Mouse (Mus musculus): ENCODE measurements at regions not wholly inside any gene's neighbourhood (a gene's known extent, or its start where the extent isn't known, plus 50 kb on each side); places are given as distances from the start of the nearest gene placed in this dataset.

DNA sequence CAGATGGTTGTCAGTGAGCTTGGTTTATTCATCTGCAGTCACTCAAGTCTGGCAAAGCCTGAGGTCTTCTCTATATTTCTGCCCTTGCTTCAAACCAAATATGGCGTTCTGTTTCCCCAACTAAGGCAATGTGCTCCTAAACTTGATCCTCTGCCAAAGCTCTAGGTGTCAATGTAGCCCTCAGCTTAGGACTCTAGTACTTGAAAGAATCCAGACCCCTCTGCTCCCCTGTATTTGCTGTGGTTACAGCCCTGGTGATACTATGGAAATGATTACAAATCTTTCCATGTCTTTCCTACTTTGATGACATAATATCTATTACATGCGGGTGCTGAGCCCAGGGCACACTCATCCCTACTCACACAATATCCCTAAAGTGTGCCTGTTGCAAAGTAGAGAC lies 672.9 kb upstream of the Tbl1xr1 start:
- DNase-seq: no peak

DNA sequence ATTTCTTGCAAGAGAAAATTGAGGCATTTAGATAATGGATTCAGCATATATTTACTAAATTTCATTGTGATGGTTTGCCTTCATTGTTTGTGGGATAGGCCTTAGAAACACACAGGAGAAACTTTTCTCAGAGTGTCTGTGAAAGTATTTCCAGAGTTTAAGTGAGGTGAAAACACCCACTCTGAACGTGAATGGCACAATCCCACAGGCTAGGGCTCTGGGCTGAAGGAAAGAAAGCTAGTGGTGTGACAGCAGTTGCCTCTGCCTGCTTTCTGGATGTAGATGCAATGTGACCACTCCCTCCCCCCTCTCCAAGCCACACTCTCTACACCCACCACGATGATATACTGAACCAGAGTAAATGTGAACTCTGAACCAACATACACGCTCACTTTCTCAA lies 672.4 kb upstream of the Tbl1xr1 start:
- DNase-seq: no peak

DNA sequence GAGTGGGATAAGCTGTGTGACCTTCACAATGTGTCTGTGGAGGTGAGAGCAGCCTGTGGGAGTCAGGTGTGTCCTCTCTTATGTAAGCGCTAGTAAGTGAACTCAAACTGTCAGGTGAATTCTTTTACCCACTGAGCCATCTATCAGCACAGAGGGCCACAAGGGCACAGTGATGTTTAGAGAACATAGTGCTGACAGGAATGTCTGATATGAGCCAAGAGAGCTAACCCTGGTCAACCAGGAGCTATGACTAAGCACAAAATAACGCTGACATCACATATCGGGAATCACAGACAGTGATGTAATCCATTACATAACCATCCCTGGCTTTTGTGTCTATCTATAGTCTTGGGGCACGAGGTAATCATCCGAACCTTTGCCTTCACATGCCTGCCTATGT lies 669.4 kb upstream of the Tbl1xr1 start:
- no peak for DNase-seq

DNA sequence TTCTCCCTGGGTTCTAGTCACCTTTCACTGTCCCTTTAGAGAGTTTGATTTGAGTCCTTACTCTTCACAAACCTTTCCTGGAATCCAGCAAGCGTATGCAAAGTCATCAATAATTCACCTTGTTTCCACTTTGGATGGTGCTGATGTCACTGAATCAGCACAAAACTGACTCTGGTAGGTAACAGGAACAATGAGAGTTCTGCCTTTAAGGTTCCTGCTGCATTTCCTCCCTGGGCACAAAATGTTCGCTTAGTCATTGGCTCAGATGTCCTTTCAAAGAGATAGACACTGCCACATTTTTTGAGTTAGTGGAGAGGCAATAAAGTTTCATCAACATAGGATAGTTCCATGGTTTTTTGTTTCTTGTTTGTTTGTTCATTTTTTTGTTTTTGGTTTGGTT lies 664.4 kb upstream of the Tbl1xr1 start:
- DNase-seq: no peak

DNA sequence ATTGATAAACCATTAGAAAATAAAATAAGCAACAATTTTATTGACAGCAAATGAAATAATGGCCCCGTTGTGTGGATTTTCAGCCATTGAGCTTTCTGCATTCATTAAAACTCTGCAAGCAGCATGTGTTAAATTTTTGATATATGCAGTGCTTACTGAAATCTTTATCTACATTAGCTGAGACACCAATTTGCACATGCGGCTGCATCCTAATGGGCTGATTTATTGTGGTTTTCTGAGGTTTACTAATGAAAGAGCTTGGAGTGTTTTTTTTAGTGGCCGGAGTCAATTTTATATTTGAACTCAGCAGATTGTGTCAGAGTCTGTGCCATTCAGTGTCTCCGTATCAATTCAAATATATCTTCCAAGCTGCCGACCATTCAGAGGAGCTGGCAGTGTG lies 653.3 kb upstream of the Tbl1xr1 start:
- no peak for DNase-seq

DNA sequence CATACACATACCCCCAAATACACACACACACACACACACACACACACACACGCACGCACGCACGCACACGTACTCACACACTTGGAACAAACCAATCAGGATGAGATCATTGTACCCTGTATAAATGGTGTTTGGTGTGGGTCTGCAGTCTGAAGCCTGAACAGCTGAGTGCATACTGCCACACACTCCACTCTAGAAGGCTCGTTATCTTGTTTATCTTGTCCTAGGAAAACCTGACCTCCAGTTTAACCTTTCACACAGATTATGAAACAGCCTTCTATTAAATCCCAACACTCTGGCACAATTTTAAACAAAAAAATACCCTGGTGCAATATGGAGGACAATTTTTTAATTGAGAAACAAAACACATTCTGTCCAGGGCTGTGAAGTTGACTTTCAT lies 649.9 kb upstream of the Tbl1xr1 start:
- DNase-seq: no peak

DNA sequence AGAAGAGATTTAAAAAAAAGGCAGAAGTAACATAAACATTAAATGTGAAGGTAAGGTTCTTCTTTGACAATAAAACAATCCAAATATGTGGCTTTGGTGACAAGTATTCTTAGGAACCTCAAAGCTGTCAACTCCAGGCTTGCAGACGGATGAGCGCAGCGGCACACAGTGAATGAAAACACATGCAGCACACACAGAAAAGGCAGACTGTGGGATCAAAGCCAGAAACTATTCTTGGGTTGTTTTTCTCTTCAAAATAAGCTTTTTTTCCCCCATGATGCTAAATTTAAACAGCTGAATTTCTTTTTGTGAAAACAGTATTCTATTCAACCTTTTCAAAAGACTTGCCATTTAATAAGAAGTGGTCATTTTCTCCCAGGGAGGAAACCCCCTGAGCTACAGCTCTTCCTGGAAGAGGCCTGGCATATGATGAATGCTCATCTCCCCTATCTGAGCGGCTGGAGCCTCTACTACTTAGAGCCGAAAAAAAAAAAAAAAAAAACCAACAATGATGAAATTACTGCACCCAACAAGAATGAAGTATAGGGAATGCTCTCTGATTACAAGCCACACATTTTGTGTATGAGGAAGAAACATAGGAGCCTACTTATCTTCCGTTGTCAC lies 648.9 kb upstream of the Tbl1xr1 start:
- peak in 1 of 2 experiments; percentile 10 for DNase-seq

DNA sequence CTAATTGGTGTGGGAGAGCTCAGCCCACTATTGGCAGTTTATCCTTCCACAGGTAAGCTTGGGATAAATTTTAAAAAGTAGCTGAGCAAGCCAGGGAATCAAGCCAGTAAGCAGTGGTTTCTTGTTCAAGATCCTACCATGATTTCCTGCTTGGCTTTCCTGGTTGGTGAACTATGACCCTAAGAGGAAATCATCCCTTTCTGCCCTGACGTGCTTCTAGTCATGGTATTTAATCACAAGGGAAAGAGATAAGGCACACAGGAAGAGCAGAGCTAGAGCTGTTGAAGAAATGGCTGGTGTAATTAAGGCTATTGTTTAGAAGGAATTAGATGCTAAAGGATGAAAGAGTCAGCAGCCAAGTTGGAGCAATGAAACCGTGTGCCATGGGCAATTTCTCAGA lies 648.3 kb upstream of the Tbl1xr1 start:
- no peak for DNase-seq

DNA sequence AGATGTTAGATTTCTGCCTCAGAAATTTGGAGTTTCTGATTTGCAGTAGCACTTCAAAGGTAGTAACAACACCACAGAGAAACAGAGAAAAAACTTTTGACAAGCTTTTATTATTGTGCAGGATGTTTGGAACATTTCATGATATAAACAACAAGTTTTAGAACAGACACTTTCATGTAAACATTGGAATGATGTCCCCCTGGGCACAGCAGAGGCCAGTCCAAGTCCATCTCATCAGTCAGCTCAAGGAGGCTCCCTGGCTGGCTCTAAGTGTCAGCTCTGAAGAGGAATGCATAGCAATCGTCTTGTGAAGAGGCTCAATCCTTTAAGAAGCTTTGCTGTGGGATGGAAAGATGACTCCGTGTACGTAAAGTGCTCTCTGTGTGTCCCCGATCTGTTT lies 612.2 kb upstream of the Tbl1xr1 start:
- DNase-seq: no peak

DNA sequence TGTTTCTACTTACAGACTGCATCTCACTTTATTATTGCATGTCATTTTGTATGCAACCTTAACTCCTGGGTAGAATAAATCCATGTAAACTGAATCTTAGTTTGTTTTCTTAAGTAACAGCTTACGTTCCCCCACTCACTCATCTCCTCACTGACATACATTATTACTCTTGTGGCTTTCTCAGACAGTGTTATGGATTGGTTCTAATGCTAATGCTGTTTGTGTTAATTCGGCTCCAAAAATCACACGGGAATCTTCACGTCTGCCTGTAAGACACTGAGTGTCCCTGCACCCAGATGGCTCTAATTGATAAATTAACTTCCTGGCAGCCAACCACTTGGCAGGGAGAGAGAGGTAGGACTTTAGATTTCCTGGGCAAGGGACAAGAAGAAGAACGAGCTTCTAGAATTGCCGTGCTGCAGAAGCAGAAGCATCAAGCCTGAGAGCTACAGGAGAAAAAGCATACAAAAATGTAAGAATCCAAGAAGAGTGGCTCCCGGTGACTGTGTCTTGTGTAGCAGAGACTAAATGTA lies 610.3 kb upstream of the Tbl1xr1 start:
- peak; percentile 39 to 55 for DNase-seq

DNA sequence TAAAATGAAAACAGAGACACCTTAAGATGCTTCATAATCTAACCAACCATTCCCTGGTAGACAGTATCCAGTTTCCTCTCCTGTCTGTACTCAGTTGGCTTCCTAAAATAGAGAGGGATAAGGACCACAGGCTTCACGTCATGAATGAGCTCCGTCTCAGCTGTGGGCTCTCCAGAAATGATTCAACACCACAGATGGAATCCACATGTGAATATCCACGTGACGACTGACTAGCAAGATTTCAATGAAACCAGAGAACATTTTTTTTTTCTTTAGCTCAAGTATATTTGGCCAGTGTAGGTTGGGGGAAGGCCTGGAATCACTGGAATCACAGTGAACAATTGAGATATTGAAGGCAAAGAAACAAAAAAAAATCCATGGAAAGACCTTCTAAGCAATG lies 599.1 kb upstream of the Tbl1xr1 start:
- DNase-seq: no peak

DNA sequence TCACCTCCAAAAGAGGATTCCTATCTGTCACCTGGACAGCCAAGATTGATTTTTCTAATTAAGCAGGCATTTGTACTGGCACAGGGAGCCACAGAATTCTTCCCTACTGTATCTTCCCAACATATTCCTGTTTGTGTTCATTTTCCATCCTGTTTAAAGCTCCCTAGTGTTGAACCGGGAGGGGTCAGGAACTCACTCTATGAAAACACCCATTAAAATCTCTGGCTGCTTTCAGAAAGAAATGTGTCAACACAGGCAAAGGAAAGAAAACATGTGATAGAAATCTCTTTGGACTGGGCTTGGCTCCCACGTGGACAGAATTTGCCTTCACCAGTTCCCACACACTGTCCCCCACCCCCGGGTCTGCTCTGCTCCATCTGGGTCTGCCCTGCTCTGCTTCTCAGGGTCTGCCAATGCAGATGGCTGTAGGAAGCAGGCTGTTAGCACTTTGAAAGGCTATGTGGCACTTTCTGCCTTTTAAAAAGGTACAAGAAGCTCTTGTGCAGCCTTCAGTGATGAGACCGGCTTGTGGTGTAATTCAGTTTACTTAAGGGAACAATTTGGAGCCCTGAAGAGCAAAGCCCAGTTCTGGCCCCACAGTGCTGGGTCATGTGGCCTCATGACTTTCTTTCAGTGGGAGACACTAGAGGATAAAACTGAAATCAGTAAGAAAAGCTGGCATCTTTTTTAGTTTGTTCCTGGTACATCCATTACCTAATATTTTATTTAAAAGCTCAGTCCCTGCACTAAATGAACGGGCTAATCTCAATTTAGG lies 597.2 kb upstream of the Tbl1xr1 start:
- peak; percentile 14 to 25 for DNase-seq

DNA sequence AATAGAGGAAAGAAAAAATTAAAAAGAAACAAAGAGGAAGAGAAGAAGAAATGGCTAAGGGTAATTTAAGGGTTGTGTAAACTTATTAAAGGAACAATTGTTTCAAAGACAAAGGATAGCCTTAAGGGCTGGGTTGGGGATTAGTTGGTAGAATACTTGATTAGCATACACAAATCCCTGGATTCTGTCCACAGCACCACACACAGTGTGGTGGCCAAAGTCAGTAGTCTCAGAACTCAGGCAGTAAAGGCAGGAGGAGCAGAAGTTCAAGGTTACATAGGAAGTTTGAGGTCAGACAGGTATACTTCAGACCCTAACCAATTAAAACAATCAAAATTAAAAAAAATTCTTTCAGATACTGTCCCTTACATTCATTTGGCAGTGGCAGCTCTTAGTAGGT lies 596.6 kb upstream of the Tbl1xr1 start:
- no peak for DNase-seq

DNA sequence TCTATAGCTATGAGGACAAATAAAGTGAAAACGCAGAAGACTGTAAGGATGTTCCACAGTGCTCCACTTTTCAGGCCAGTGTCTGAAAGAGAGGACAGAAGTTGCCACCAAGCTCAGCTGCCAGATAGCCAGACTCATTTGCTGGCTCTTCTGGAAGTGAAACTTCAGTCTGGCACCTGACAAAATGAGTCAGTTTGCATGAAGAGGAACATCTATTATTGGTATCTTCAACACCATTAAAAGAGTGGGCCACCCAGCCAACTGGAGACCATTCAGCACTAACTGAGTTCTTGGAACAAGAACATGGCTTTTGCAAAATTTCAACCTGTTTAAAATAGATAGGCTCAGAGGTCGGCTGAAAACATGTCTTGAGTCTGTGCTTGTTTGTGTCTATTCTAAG lies 592.4 kb upstream of the Tbl1xr1 start:
- no peak for DNase-seq

DNA sequence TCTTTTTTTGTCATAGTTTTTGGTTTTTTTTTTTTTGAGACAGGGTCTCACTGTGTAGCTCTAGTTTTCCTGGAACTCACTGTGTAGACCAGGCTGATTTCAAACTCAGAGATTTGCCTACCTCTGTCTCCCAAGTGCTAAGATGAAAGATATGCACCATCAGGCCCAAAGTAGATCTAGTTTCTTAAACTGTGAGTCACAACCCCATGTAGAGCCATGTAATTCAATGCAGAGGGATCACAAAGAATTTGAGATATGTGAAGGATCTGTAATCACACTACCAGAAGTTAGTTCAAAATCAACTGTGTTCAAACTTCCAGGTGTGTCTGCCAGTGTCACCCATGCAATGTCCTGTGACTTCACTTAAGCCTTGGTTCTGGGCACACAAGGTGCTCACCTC lies 591.0 kb upstream of the Tbl1xr1 start:
- no peak for DNase-seq

DNA sequence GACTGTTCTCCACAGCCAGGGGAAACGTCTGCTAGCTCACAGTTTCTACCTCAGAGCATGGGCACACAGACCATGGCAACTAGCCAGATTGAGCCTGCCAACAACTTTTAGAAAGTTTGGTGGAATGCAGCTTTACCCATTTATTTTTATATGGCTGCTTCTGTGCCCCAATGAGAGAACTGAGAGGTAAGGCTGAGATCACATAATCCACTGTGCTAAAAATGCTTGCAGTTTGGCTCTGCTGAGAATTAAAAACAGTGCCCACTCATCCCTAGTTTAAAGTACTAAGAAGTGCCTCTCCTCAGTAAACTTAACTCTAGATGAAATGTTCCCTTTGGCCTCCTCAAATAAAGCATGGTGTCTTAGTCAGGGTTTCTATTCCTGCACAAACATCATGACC lies 586.9 kb upstream of the Tbl1xr1 start:
- no peak for DNase-seq

DNA sequence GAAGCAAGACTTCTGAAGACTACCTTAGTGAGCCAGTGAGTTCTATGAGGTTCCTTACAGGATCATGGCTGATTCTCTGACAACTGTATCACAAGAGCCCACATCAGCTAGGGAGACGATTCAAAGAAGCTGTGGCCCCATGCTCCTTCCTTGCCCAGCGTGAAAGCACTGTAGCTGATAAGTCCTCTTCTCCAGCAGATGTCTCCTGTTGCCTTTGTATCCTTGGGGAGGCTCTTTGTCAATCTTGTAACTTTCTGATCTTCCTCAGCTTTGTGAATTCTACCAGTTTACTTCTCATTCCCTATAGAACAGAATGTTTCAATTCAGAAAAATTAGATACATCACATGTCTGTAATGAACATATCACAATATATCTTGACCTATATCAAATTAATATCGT lies 584.0 kb upstream of the Tbl1xr1 start:
- DNase-seq: no peak

DNA sequence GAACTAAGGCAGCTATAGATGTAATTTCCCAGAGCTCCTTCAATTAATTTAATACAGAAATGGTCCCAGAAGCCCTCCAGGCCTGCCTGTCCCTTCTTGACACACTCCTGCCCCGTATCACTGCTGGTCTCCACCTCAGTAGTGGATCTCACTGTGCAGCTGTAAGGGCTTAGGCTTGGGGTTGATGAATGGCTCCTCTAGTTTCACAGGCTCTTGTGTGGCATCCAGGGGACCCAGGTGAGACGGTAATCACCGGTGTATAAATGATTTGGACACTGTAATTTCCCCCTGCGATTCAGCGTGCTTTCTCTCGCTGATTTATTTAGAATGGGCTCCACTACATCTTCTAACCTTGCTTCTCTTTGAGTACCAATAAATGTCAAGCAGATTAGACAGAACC lies 583.1 kb upstream of the Tbl1xr1 start:
- no peak for DNase-seq

DNA sequence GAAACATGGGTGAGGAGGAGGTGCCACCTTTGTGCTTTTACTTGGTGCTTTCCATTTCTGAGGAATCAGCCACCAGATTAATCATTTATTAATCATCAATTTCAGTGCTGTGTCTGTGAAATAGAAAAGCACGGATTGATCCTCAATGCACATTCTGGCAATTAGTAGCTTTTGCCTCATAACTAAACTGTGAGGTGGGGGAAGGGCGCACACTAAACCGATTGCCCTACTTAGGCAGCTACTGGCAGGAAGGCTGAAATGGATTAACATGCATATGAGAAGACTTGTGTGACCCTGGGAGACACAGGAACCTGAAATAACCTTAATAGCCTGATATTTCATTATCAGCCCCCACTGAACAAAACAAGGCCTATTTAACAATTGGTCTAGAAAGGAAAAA lies 581.5 kb upstream of the Tbl1xr1 start:
- DNase-seq: peak in 1 of 2 experiments; percentile 37

DNA sequence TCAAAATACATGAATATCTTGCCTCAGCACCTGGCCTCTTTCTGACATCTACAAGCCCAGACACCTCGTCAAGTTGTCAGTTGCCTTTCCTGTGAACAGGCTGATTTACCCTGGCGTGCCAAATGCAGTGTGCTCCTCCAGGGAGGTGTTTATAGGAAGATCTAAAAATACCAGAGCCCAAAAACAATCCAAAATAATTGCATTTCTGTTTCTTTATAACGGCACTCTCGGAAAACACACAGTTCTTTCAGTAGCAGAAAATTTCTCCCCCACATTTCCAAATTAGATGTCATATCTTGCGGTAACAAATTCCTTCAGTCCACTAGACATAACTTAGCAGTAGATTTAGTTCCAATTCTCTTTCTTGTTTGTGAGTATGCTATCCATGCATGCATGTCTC lies 580.8 kb upstream of the Tbl1xr1 start:
- no peak for DNase-seq

DNA sequence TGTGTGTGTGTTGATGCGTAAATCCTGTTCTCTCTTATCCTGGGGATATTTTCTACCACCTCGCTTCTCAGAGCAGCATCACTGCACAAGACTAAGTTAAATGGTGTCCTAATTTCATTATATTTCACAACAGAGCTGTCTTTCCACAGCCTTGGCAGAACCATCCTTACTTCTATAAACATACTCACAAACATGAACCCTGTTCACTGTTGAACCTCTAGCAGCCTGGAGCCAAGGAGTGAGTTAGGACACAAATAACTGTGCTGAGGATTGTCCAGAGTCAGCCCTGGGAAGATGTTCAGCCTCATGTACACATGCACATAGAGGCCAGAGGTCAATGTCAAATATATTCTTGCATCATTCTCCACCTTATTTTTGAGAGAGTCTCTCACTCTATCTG lies 580.3 kb upstream of the Tbl1xr1 start:
- DNase-seq: no peak

DNA sequence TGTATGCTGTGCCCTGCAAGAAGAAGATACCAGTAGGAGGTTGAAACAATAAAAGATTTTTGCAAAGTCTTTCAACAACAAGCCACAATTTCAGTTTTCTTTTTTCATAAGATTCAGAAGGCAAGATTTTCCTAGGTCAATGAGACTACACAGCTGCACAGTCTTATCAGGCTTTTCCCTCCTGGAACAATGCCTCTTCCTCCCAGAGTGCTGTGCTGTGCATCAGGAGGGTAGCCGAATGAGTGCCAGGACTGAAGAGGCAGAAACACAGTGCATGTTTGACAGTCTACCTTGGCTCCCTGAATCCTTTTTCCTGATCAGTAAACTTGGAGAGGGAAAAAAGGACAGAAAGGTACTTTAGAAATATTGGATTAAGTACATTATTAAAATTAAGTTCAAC lies 579.4 kb upstream of the Tbl1xr1 start:
- no peak for DNase-seq

DNA sequence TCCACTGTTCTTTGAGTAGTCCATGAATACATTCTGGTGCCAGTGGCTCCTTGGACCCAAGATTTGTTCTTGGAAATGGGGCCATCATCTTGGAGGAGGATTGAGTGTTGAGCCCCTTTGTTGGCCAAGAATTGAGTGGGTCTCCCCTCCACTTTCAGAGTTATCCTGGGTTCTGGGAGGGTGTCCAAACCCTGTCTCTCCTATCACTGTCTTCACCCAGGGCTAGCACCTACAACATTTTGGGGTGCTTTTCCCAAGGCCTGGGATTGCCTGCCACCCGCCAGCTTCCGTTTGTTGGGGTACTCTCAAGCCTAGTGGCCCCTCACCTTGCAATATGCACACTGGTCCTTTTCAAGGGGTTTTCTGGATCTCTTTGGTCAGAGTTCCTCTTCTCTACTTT lies 568.8 kb upstream of the Tbl1xr1 start:
- DNase-seq: no peak

DNA sequence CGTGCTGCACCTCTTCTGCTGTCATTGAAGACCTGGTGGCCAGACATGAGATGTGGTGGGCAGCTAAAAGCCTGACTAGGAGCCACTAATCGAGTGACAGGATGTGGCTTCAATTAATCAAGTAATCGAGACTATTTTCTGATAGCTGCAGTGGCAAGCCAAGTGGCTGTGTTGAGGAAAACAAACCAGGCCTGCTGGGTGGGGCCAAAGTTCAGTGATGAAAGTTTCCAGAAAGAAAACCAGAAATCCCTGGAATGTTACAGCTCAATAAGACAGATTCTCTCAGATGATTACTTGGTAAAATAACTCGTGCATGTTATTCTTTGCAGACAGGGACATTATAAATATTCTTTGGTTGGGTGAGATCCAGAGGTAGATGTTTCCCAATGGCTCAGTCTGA lies 564.4 kb upstream of the Tbl1xr1 start:
- no peak for DNase-seq
